Mouse (Mus musculus) macrophage (primary cell): ENCODE measurements around the gene Atf3. TPM values are rescaled to one million over a fixed set of nuclear protein-coding genes. Genes with fewer than 3 reads are reported as not detected.
A peak's percentile ranks its signal among the peaks of the same experiment; 100 is the strongest.

ENCODE experiments used
- H3K27ac ChIP-seq: fragments of 350-480 bp; formaldehyde crosslinking; 2 replicates; pipeline ENCODE4 v1.9.0; 2021
- H3K36me3 ChIP-seq: fragments of 350-480 bp; formaldehyde crosslinking; 2 replicates; pipeline ENCODE4 v1.9.0; 2021; ENCODE audit errors: inconsistent target
- H3K4me3 ChIP-seq: fragments of 350-480 bp; formaldehyde crosslinking; 2 replicates; pipeline ENCODE4 v1.9.0; 2021; ENCODE audit errors: inconsistent target
- H3K79me2 ChIP-seq: fragments of 350-480 bp; formaldehyde crosslinking; 2 replicates; pipeline ENCODE4 v1.9.0; 2021; ENCODE audit errors: inconsistent target
- WGBS: methylation state at CpG from one replicate; pipeline ENCODE4 v1.1.7; 2026; ENCODE audit warnings: inconsistent platforms; ENCODE audit not compliant: missing documents; 5-methylcytosine and 5-hydroxymethylcytosine counted together
- polyA plus RNA-seq: library from polyadenylated mRNA; stranded (reverse); fragments of 250-400 nt; gene quantifications from 3 replicates; pipeline ENCODE4 v1.2.4, GENCODE M21; 2018; ENCODE audit warnings: inconsistent platforms

Gene Atf3
- polyA plus RNA-seq, 1 experiment from 2014 or later, result 678 TPM

DNA sequence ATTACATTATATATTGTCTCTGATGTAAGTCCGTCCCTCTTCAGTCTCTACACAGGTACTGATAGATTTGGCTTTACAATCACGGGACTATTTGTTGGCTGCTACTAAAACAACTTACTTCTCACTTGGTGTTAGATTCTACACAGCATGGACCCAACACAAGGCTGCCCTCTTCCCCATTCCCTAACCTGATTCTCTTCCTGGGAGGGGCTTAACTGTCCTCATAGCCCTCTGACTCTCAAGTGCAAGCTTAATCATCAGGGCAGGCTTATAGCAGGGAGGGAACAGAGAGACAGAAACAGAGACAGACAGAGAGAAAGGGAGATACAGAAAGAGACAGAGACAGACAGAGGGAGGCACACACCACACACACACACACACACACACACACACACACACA is 86.1 kb downstream of the Atf3 start:
- 71% methylated on average over 2 of the region's 2 CpGs for WGBS
- Histone ChIP-seq H3K27ac (0 out of 2 replicates have a peak overlapping the region, but pooled peaks have one; percentile 7), H3K79me2 (no peaks in the 10 kb centered on the region), H3K36me3 (no peaks in the 10 kb centered on the region), H3K4me3 (no peak overlapping the region)

DNA sequence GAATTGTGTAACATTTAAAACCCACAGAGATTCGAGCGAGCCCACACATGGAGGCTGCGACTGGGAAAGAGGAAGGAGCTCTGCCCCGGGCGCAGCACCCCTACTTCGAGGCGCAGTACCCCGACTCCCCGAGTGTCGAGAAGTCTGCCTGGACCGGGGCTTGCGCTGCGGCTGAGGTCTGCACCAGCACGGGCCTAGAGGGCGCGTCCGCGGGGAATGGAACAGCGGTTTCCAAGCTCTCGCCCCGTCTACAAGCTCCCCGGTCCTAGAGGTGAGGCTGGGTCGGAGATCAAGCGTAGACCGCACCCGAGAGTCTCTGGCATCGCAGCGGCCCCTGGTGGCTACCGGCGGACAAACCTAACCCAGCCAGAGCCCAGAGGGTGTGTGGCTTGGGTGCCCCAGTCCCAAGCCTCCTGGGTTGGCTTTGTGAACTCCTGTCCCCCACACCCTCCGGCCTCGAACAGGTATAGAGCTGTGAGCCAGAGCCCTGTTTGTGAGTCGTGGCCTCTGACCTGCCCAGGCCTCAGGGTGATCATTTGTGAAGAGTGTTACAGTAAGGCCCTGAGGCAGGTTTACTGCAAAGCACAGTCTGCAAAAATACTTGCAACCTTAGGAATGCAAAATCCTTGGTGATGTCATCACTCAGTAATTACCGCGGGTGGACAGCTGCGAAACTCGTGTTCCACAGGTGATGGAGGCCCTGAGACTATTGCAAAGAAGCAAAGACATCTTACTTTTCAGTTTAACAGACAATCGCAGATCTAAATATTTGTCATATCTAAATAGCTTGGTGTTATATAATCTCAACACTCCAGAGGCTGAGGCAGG is 91.8 kb downstream of the Atf3 start:
- Histone ChIP-seq H3K79me2 (no peaks in the 10 kb centered on the region), H3K36me3 (no peaks in the 10 kb centered on the region), H3K27ac (0 out of 2 replicates have a peak overlapping the region, but pooled peaks have one; percentile 17), H3K4me3 (peak overlapping the region; percentile 7; the same call in 1 of the 2 replicates)
- 8% methylated on average over 38 of the region's 38 CpGs for WGBS

DNA sequence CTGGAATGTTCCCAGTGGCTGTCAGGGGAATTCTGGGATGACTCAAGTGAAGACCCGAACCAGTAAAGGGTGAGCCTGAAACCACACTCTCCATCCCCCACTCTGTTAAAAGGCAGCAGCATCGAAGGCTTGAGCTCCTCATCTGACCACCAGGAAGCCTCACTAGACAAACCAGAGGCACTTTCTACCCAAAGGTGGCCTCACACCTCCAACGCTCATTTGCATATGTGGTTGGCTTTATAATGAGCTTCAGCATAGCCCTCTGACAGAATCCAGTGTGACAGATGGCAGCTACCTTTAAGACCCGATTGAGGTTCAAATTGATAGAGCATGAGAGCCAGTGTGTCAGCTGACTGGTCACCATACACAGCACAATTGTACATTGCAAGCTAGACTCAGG is 93.6 kb downstream of the Atf3 start:
- H3K36me3 ChIP-seq, result no peaks in the 10 kb centered on the region
- no peaks in the 10 kb centered on the region for H3K79me2 ChIP-seq
- H3K27ac ChIP-seq, result no peak overlapping the region
- no peak overlapping the region for H3K4me3 ChIP-seq
- WGBS, result 84% methylated on average over 4 of the region's 4 CpGs

DNA sequence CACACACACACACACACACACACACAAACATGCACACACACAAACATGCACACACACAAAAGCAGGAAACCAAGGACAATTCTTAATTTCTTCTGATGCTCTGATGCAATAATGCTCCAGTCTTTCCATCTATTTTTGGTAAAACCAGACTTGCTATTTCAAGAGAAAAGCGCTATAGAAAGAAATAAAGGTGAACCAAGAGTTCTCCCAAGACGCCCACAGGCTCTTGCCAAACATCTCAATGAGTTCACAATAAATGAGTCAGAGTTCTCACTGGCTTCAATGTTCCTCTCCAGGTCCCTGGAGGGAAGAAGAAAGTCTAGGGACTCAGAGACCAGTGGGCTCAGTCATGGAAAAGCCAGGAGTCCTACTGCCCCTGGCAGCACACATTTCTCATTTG is 94.1 kb downstream of the Atf3 start:
- no peak overlapping the region for H3K4me3 ChIP-seq
- 33% methylated on average over 2 of the region's 2 CpGs for WGBS
- no peaks in the 10 kb centered on the region for H3K79me2 ChIP-seq
- no peaks in the 10 kb centered on the region for H3K36me3 ChIP-seq
- H3K27ac ChIP-seq, result no peak overlapping the region

DNA sequence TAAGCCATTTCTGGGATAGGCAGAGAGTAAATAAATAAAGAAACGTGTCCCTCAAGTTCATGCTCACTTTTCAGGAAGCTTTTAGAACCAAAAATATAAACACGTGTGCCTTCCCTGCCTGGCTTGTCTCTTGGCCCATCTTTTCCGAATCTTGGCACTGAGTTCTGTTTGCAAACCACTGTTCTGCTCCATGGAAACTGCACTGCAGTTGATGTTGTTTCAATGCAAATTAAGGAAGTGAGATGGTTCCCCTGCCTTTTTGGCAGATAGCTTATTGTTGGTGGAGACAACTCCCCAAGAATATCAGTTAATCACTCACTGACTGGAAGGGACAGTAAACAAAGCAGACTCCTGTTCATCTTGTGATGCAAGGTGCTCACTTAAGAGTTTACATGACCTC is 95.1 kb downstream of the Atf3 start:
- WGBS, result 20% methylated on average over 3 of the region's 3 CpGs

More for the DNA sequence above, 95.1 kb downstream of the Atf3 start:
- no peaks in the 10 kb centered on the region for H3K79me2 ChIP-seq
- no peaks in the 10 kb centered on the region for H3K36me3 ChIP-seq
- H3K27ac ChIP-seq, result no peak overlapping the region
- H3K4me3 ChIP-seq, result no peak overlapping the region

Other genes starting within 250 kb of the Atf3 start
- 1.9 to 3.0 TPM (median 2.0 TPM) in 3 replicates for gene Vash2, start 238.7 kb downstream of the Atf3 start, polyA plus RNA-seq
- 58.5 to 74.7 TPM (median 60.7 TPM) in 3 replicates for gene Flvcr1, start 191.9 kb downstream of the Atf3 start, polyA plus RNA-seq
- not detected in 3 replicates for gene Spata45, start 181.4 kb downstream of the Atf3 start, polyA plus RNA-seq
- 7.7 to 13.2 TPM (median 7.9 TPM) in 3 replicates for gene Tatdn3, start 155.1 kb downstream of the Atf3 start, polyA plus RNA-seq
- 1.1 to 7.5 TPM (median 2.4 TPM) in 3 replicates for gene Nsl1, start 155.0 kb downstream of the Atf3 start, polyA plus RNA-seq
- gene Batf3, start 120.2 kb downstream of the Atf3 start, polyA plus RNA-seq, result 3.0 to 7.3 TPM (median 5.6 TPM) in 3 replicates
- not detected in 3 replicates for gene Fam71a, start 53.2 kb downstream of the Atf3 start, polyA plus RNA-seq
- 30.8 to 55.9 TPM (median 45.1 TPM) in 3 replicates for gene Nenf, start 100.2 kb upstream of the Atf3 start, polyA plus RNA-seq
- 54.6 to 94.7 TPM (median 76.4 TPM) in 3 replicates for gene Tmem206, start 107.9 kb upstream of the Atf3 start, polyA plus RNA-seq
- gene Ppp2r5a, start 185.2 kb upstream of the Atf3 start, polyA plus RNA-seq, result 61.7 to 74.4 TPM (median 71.0 TPM) in 3 replicates